ENCODE assay signal across 19 mouse cellular contexts in genomic region chr6:49094968-49095367, GRCm38 (mm10). TPM values are rescaled to one million over a fixed set of nuclear protein-coding genes. Genes with fewer than 3 reads are reported as not detected.
DNase-seq lines count a peak whose midpoint lies in the region.
"Had no signal": no experiment of that assay in that cellular context is flagged by ENCODE, and none has a peak within 500 bp of the region (broad histone marks: within the 10 kb centered on the region; RNA-seq: fewer than 3 reads in every experiment).

No protein-coding gene starts in this region.

- DNase-seq in adrenal gland, postnatal 10 days: peak; percentile 29
- no peak for DNase-seq in adrenal gland, adult 18-20 months (ENCODE audit: low spot score in 2 of 2)
- DNase-seq in cerebellum, postnatal 14 days: peak; percentile 35 to 46
- no peak for DNase-seq in cerebellum, postnatal 25 days
- DNase-seq in lung, postnatal 10 days: peak; percentile 24
- no peak for DNase-seq in lung, postnatal 36 days
- peak; percentile 29 for DNase-seq in adrenal gland, postnatal 25 days
- DNase-seq in Muller cell, postnatal 12 days (ENCODE audit: inconsistent ontology term): no peak
- DNase-seq: B cell, adult 2 months; cerebellum, adult 11-12 months; cerebellum, adult 8-10 months; cerebellum, postnatal 36 days; gastrocnemius, postnatal 10 days; heart, adult 18-20 months; heart, postnatal 10 days; heart, postnatal 36 days; kidney, adult 11 months; kidney, adult 8-10 months had no signal

RNA-seq across cellular contexts. Expression of gene Malsu1, which starts 21.4 kb away (rescaled TPM):
- 10 to 100 TPM; 45.7 to 52.5 TPM for total RNA-seq in adrenal gland, postnatal 10 days (2021)
- 10 to 100 TPM; 32.9 to 35.3 TPM for total RNA-seq in adrenal gland, adult 18-20 months (2021)
- total RNA-seq in adrenal gland, postnatal 25 days (2021): 29.6 and 43.0 TPM in 2 replicates

RNA-seq across cellular contexts. Expression of gene Gpnmb, which starts 58.6 kb away (rescaled TPM):
- total RNA-seq in adrenal gland, postnatal 10 days (2021): under 1 TPM; 0.55 to 0.84 TPM
- 10 to 100 TPM in 1 of 2 experiments, under 1 TPM in 1; 0.80 to 37.2 TPM for total RNA-seq in adrenal gland, adult 18-20 months (2021)
- 0.33 TPM in 1 of 2 replicates, not detected in the other for total RNA-seq in adrenal gland, postnatal 25 days (2021)
- total RNA-seq: MEL had no signal

Comparison
In these comparisons a context has a peak if more than half of its experiments do, and no peak if none do; other contexts are left out.
1. DNase-seq: peak in adrenal gland, postnatal 10 days (single experiment), cerebellum, postnatal 14 days (2 of 2), lung, postnatal 10 days (single experiment) and adrenal gland, postnatal 25 days (single experiment); none in adrenal gland, adult 18-20 months (0 of 2), cerebellum, postnatal 25 days (0 of 2), lung, postnatal 36 days (single experiment) and Muller cell, postnatal 12 days (single experiment).